Mouse (Mus musculus): ENCODE results near the gene Gtf2h5. TPM values are rescaled to one million over a fixed set of nuclear protein-coding genes. Genes with fewer than 3 reads are reported as not detected.
A peak's percentile ranks its signal among the peaks of the same experiment; 100 is the strongest.

The Gtf2h5 gene
- polyA plus RNA-seq, 1 experiment, result 72.8 TPM

GRCm38 (mm10) chr17:6103566-6103965 lies 24.0 kb downstream of the Gtf2h5 start:
- Histone ChIP-seq H3K36me3 (ENCODE audit: control insufficient read depth, insufficient read depth) (no peaks in the 10 kb centered on the region), H3K27me3 (ENCODE audit: control insufficient read depth, insufficient read depth, insufficient read length) (no peaks in the 10 kb centered on the region), H3K79me2 (ENCODE audit: control insufficient read depth, insufficient read depth) (peaks cover 17% of the 10 kb centered on the region), H3K4me3 (no peak overlapping the region), H3ac (ENCODE audit: control insufficient read depth, insufficient read length) (no peak overlapping the region), H3K4me2 (ENCODE audit: low read depth) (no peak overlapping the region)
- TF ChIP-seq TCF3 (IDR thresholded peaks at IDR 0.05; ENCODE audit: insufficient read length, low read depth), result no peak
- TF ChIP-seq MYOD1 (IDR thresholded peaks at IDR 0.05; ENCODE audit: control insufficient read depth in 1 of 3, insufficient read length in 2 of 3, low read depth in 2 of 3), result no peak
- TF ChIP-seq MAX (IDR thresholded peaks at IDR 0.05; ENCODE audit: low read depth), result no peak
- no peak for TF ChIP-seq USF1 (IDR thresholded peaks at IDR 0.05; ENCODE audit: low read depth)
- TF ChIP-seq CEBPB (IDR thresholded peaks at IDR 0.05; ENCODE audit: insufficient read depth, poor library complexity, severe bottlenecking), result no peak
- TF ChIP-seq E2F4 (IDR thresholded peaks at IDR 0.05; ENCODE audit: insufficient read depth), result no peak
- TF ChIP-seq POLR2AphosphoS2 (IDR thresholded peaks at IDR 0.05; ENCODE audit: insufficient read length, low read depth), result no peak
- TF ChIP-seq REST (IDR thresholded peaks at IDR 0.05; ENCODE audit: insufficient read depth, insufficient read length), result no peak
- TF ChIP-seq POLR2A (IDR thresholded peaks at IDR 0.05; ENCODE audit: insufficient read length, low read depth), result no peak
- TF ChIP-seq SRF (IDR thresholded peaks at IDR 0.05; ENCODE audit: control insufficient read depth, insufficient read length, low read depth), result no peak
- no peak for TF ChIP-seq MYOG (IDR thresholded peaks at IDR 0.05; ENCODE audit: control insufficient read depth in 1 of 3, insufficient read depth in 1 of 3, insufficient read length in 2 of 3, low read depth in 2 of 3)
- no peak for TF ChIP-seq TCF12 (IDR thresholded peaks at IDR 0.05; ENCODE audit: insufficient read depth, poor library complexity, severe bottlenecking)

DNA sequence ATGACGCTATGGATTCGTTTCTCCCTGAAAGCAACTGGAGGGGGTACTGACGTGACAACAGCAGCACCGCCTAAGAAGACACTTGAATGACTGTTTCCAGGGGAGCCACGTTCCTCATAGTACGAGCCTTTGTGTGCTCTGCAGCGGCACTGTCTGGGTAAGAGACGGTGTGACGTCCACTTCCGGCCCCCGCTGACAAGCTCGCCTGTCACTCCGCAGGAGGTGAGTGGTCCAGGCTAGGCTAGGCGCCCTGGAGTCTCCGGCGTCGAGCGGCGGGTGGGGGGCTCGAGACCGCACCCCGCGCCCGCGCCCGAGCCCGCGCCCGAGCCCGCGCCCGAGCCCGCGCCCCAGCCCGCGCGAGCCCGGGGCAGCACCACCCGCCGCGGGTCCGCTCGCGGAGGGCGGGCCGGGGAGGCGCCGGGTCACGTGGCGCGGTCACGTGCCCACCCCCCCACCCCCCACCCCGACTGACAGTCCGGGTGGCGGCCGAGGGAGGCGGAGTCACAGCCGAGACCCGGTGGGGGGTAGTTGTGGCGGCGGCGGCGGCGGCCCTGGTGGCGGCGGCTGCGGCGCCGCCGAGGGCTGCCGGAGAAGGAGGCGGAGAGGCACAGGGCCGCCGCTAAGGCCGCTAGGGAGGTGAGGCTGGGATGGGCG lies 26.9 kb downstream of the Gtf2h5 start, which contains the start of gene Tulp4:
Gene Tulp4 (plus strand): TSS at position 77 of the 654 bp plus-strand sequence.
- H3K4me2 ChIP-seq (ENCODE audit: low read depth), result peak within 1 kb of the TSS; percentile 72
- TF ChIP-seq MYOG (IDR thresholded peaks at IDR 0.05; ENCODE audit: control insufficient read depth in 1 of 3, insufficient read depth in 1 of 3, insufficient read length in 2 of 3, low read depth in 2 of 3) (peak in 1 of 3 experiments; percentile 21), POLR2A (IDR thresholded peaks at IDR 0.05; ENCODE audit: insufficient read length, low read depth) (peak; percentile 86), TCF3 (IDR thresholded peaks at IDR 0.05; ENCODE audit: insufficient read length, low read depth) (no peak), POLR2AphosphoS2 (IDR thresholded peaks at IDR 0.05; ENCODE audit: insufficient read length, low read depth) (peak; percentile 86)
- peak within 1 kb of the TSS; percentile 95 for H3ac ChIP-seq (ENCODE audit: control insufficient read depth, insufficient read length)

DNA sequence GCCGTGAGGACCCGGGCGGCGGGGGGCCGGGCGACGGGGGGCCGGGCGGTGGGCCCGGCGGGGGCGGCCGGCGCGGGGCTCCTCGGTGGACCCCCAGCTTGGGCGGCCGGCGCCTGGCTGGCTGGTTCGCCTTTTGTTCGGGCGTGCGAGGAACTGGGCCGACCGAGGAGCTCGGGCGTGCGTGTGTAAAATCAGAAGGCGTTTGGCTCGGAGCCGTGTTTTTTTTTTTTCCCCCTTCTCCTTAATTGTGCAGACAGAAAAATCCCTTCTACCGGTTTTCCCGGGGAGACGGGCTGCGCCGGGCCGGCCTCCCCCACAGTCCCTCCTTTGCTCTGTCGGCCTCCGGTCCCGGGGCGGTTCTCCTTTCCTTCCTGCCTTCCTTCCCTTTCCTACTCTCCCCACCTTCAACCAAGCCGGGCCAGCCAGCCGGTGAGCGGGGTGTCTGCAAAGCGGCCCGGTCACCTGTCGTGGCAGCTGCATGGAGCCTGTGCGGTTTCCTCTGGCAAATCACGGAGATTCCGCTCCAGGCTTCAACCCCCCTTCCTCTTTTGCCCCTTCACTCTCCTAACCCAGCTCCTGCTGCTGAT lies 27.5 kb downstream of the Gtf2h5 start:
- peak overlapping the region; percentile 90 for H3K4me3 ChIP-seq
- H3K4me2 ChIP-seq (ENCODE audit: low read depth), result peak overlapping the region; percentile 72
- peaks cover 52% of the 10 kb centered on the region for H3K79me2 ChIP-seq (ENCODE audit: control insufficient read depth, insufficient read depth)
- H3ac ChIP-seq (ENCODE audit: control insufficient read depth, insufficient read length), result peak overlapping the region; percentile 95
- TF ChIP-seq TCF3 (IDR thresholded peaks at IDR 0.05; ENCODE audit: insufficient read length, low read depth), result peak; percentile 89
- peak in 2 of 3 experiments; percentile 94 to 97 for TF ChIP-seq MYOD1 (IDR thresholded peaks at IDR 0.05; ENCODE audit: control insufficient read depth in 1 of 3, insufficient read length in 2 of 3, low read depth in 2 of 3)
- TF ChIP-seq MYOG (IDR thresholded peaks at IDR 0.05; ENCODE audit: control insufficient read depth in 1 of 3, insufficient read depth in 1 of 3, insufficient read length in 2 of 3, low read depth in 2 of 3), result peak; percentile 42 to 99 (median 96)
- TF ChIP-seq USF1 (IDR thresholded peaks at IDR 0.05; ENCODE audit: low read depth), result no peak
- TF ChIP-seq TCF12 (IDR thresholded peaks at IDR 0.05; ENCODE audit: insufficient read depth, poor library complexity, severe bottlenecking), result peak; percentile 76
- H3K27me3 ChIP-seq (ENCODE audit: control insufficient read depth, insufficient read depth, insufficient read length), result no peaks in the 10 kb centered on the region
- peaks cover 3% of the 10 kb centered on the region for H3K36me3 ChIP-seq (ENCODE audit: control insufficient read depth, insufficient read depth)

More for the DNA sequence above, 26.9 kb downstream of the Gtf2h5 start, which contains the start of gene Tulp4:
- peak within 1 kb of the TSS; percentile 90 for H3K4me3 ChIP-seq
- H3K36me3 ChIP-seq (ENCODE audit: control insufficient read depth, insufficient read depth), result no peaks in the 10 kb centered on the region
- H3K27me3 ChIP-seq (ENCODE audit: control insufficient read depth, insufficient read depth, insufficient read length), result no peaks in the 10 kb centered on the region
- peaks cover 46% of the 10 kb centered on the region for H3K79me2 ChIP-seq (ENCODE audit: control insufficient read depth, insufficient read depth)

- H3ac ChIP-seq (ENCODE audit: control insufficient read depth, insufficient read length), result peak overlapping the region; percentile 95
- TF ChIP-seq SRF (IDR thresholded peaks at IDR 0.05; ENCODE audit: control insufficient read depth, insufficient read length, low read depth), result no peak
- TF ChIP-seq E2F4 (IDR thresholded peaks at IDR 0.05; ENCODE audit: insufficient read depth), result no peak
- no peak for TF ChIP-seq REST (IDR thresholded peaks at IDR 0.05; ENCODE audit: insufficient read depth, insufficient read length)
- no peak for TF ChIP-seq MYOG (IDR thresholded peaks at IDR 0.05; ENCODE audit: control insufficient read depth in 1 of 3, insufficient read depth in 1 of 3, insufficient read length in 2 of 3, low read depth in 2 of 3)
- TF ChIP-seq CEBPB (IDR thresholded peaks at IDR 0.05; ENCODE audit: insufficient read depth, poor library complexity, severe bottlenecking), result no peak
- TF ChIP-seq MYOD1 (IDR thresholded peaks at IDR 0.05; ENCODE audit: control insufficient read depth in 1 of 3, insufficient read length in 2 of 3, low read depth in 2 of 3), result no peak
- TF ChIP-seq POLR2A (IDR thresholded peaks at IDR 0.05; ENCODE audit: insufficient read length, low read depth), result no peak
- no peak for TF ChIP-seq MAX (IDR thresholded peaks at IDR 0.05; ENCODE audit: low read depth)
- no peak for TF ChIP-seq POLR2AphosphoS2 (IDR thresholded peaks at IDR 0.05; ENCODE audit: insufficient read length, low read depth)
- no peak for TF ChIP-seq TCF12 (IDR thresholded peaks at IDR 0.05; ENCODE audit: insufficient read depth, poor library complexity, severe bottlenecking)
- no peak for TF ChIP-seq TCF3 (IDR thresholded peaks at IDR 0.05; ENCODE audit: insufficient read length, low read depth)
- peaks cover 11% of the 10 kb centered on the region for H3K36me3 ChIP-seq (ENCODE audit: control insufficient read depth, insufficient read depth)
- H3K27me3 ChIP-seq (ENCODE audit: control insufficient read depth, insufficient read depth, insufficient read length), result no peaks in the 10 kb centered on the region
- H3K79me2 ChIP-seq (ENCODE audit: control insufficient read depth, insufficient read depth), result peaks cover 63% of the 10 kb centered on the region
- peak overlapping the region; percentile 90 for H3K4me3 ChIP-seq
- peak overlapping the region; percentile 72 for H3K4me2 ChIP-seq (ENCODE audit: low read depth)
Observed at GRCm38 (mm10) chr17:6108175-6108574, 28.6 kb downstream of the Gtf2h5 start.
